Mouse (Mus musculus) erythroblast, adult 5-6 weeks (primary cell): ENCODE measurements around the gene Glt1d1. TPM values are rescaled to one million over a fixed set of nuclear protein-coding genes. Genes with fewer than 3 reads are reported as not detected.
"Not testable (repeated sequence)": the region's sequence is repeated elsewhere in the genome, so short reads cannot be mapped to it uniquely, and the experiment has no call there.

Source experiments
- ATAC-seq: replicated peaks from 2 replicates; pipeline ENCODE4 v1.8.0; 2016; ENCODE audit warnings: moderate number of reproducible peaks, mild to moderate bottlenecking, moderate TSS enrichment, inconsistent platforms; ENCODE audit not compliant: poor library complexity, low FRiP score, severe bottlenecking
- total RNA-seq, 2 experiments: library from RNA; stranded (forward) in 1 of 2; stranded (reverse) in 1 of 2; fragments of 150-400 nt in 1 of 2; fragments of 200-764, 138-1000 nt in 1 of 2; gene quantifications; 2 replicates each; pipeline versions ENCODE4 v1.2.3 to v1.2.4; 2015 to 2017; ENCODE audit warnings: low replicate concordance in 2 of 2

Glt1d1 gene
- total RNA-seq, 2 experiments from 2014 or later: 0.77 to 1.3 TPM

DNA sequence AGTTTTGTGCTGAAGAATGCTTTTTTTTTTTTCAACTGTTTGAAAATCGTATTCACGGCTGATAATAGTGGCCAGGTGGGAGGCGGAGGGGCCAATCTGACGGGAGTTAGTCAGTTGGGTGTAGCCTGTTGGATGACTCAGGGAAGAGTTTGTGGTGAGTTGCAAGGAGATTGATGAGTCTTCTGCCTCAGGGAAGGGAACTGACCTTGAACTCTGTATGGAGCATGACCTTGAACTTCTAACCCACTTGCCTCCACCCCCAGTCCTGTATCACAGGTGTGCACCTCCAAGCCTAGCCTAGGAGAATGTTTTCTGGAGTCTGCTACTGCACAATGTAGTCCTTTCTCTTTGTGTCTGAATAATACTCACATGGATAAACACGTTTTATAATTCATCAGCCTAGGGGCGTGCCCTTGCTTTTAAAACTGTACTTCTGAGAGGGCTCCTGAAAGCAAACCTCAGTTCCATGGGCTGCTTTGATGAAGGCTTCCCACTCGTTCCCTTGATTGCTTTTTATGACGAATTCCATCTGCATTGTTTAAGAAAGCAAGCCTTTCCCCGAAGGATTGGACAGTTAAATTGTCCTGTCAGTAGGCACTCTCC, 56.6 kb downstream of the Glt1d1 start:
- no peak for ATAC-seq

DNA sequence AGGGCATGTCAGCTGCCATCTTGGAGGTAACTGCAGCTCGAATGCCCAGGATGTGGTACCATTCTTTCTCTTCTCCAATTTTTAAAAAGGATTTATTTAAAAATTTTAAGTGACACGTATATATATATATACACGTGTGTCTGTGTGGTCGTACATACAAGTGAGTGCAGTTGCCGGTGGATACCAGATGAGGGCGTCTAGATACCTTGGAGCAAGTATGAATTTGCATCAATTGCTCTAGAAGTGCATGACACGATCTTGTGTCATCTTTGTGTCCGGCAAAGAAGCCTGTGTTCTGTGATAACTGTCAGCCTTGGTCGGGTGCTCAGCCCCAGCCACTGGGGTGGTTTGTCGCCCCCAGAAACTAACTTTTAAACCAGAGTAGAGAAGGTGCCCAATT, 59.0 kb downstream of the Glt1d1 start:
- ATAC-seq: no peak

DNA sequence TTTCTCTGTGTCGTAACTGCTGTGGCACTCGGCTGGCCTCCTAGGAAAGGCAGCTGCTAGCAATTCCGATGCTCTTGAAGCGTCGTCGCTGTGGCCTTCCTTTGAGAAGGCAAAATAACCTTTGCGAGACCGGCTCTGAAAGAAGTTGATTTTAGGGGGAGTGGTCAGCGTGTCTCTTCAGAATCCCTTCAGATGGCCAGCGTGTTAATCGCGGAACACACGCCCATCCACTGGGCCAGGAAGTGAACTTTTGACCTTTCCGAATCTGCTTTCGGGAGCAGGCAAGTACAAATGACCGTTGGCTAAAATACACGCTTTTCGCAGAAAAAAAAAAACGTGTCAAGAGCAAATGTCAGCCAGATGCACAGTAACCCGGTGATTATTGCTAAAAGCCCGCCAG, 59.5 kb downstream of the Glt1d1 start:
- no peak for ATAC-seq

- ATAC-seq: no peak
Measured at GRCm38 (mm10) chr5:127695898-127696297, 63.8 kb downstream of the Glt1d1 start.

- no peak for ATAC-seq
Measured at GRCm38 (mm10) chr5:127696602-127697001, 64.5 kb downstream of the Glt1d1 start.

- ATAC-seq: no peak
Measured at GRCm38 (mm10) chr5:127698525-127698924, 66.5 kb downstream of the Glt1d1 start.

- no peak for ATAC-seq
Measured at GRCm38 (mm10) chr5:127699679-127700078, 67.6 kb downstream of the Glt1d1 start.

- no peak for ATAC-seq
Measured at GRCm38 (mm10) chr5:127700156-127700555, 68.1 kb downstream of the Glt1d1 start.

DNA sequence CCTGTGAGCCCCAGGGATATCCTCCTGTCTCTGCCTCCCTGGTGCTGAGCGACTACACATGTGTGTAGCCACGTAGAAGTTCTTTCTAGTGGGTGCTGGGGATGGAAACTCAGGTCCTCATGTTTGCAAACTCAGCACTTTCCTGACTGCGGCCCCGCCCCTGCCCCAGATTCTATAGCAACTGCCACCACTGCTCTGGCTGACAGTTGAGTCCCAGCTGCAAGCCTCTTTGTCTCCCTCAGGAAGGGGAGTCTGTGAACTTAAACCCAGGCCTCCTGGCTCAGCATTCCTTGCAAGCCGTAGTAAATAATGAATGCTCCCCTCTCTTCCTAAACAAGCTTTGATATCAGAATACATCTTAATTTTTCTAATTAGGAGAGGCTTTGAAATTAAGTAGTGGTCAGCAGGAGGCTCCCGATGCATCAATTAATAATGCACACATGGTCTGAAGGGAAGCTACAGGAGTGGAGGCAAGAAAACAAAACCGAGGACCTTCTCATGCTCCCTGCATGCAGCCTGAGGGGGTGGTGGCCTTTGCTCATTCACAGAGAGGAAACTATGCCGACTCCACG, 71.6 kb downstream of the Glt1d1 start:
- no peak for ATAC-seq

- no peak for ATAC-seq
Measured at GRCm38 (mm10) chr5:127705225-127705624, 73.2 kb downstream of the Glt1d1 start.

DNA sequence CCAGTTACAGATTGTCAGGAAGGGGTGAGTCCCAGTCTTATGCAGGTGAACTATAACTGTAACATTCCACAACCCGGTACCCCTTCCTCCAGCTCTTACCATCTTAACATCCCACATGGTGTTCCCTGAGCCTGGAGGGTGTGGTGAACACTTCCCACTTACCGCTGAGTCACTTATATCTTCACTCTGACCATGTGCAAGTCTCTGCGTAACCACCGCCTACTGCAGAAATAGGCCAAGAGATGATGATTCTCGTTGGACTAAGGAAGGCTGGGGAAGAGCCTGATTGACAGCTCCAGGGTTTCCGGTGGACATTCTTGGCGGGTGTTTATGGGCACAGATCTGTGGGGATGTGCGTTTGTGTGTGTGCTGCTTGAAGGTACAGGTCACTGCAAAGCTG, 73.9 kb downstream of the Glt1d1 start:
- no peak for ATAC-seq

- no peak for ATAC-seq
Measured at GRCm38 (mm10) chr5:127708143-127708542, 76.1 kb downstream of the Glt1d1 start.

DNA sequence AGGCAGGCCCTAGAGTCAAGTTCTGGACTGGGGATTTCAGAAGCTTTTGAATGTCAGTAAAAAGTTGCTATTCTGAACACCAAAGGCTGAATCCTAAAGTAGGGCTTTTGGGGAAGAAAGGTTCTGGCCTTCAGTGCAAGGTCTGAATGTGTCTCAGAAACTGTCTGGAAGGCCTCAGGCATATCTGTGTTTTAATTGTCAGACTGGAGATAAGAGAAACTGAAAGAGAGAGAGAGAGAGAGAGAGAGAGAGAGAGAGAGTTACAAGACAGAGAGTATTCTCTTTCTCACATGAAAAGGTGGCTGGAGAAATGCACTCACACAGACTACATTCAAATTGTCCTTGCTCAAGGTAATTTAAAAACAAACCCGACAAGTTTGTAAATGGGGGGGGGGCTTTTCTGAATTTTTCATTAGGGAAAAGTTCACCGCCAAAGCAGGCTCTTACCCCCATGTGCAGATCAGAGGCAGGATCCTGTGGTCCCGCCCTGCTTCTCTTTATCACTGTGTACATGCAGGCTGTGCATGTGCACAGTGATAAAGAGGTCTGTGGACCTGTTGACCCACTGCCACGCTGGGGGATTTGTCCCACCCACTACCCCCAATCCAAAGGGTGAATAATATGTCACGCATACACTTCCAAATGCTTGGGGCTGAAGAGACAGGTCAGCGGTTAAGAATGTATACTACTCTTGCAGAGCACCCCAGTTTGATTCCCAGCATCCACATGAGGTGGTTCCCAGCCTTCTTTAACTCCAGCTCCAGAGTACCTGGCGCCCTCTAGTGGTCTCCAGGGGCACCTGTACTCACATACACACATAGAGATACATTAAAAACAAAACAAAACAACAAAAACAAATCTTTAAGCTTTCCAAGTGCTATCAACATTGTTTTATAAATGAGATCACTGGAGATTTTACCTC, 83.0 kb downstream of the Glt1d1 start:
- peak; percentile 93 for ATAC-seq

GRCm38 (mm10) chr5:127720591-127721379, 88.7 kb downstream of the Glt1d1 start:
- peak; percentile 99 for ATAC-seq

DNA sequence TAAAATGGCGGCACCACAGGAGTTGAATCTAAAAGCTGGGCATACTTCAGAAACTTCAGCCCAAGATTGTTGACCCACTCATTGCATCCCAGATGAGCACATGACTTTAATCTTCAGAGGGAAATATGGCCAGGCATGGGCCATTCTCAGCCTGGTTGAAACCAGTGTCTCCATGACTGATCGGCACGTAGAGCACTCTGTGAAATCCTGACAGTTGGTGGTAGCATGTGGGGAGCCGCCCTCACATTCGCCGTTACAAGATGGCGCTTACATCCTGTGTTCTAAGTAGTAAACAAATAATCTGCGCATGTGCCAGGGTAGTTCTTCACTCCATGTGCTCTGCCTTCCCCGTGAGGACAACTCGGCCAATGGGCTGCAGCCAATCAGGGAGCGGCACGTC, 90.1 kb downstream of the Glt1d1 start:
- not testable (repeated sequence) for ATAC-seq

GRCm38 (mm10) chr5:127730351-127730750, 98.3 kb downstream of the Glt1d1 start:
- ATAC-seq: no peak

DNA sequence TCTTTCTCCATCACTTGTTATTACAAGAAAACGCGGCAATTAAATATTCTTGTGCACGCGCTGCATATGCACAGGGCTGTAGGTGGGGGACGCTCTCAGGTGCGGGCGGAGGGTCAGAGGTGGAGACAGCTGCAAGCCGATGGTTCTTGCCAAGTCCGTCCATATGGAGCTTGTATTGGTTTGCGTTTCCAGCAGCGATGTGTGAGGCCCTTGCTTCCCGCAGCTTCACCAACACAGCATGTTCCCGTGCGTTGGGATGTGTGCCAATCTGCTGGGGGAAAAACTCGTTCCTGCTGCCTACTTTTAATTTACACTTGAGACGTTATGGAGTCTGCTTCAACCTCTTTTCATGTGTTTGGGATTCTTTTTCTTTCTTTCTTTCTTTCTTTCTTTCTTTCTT, 109.3 kb downstream of the Glt1d1 start:
- ATAC-seq: no peak

DNA sequence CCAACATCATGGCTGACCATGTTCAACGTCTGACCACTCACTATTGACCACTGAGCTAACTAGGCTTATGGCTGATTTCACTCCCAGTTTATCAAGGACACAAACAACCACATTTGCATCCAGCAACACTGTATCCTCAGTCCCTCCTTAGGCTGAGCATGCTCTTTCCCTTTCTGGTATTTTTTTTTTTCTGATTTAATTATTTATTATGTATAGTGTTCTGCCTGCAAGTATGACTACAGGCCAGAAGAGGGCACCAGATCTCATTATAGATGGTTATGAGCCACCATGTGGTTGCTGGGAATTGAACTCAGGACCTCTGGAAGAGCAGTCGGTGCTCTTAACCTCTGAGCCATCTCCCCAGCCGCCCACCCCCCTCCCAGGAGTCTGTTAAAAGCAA, 117.5 kb downstream of the Glt1d1 start:
- ATAC-seq: not testable (repeated sequence)

- ATAC-seq: no peak
Measured at GRCm38 (mm10) chr5:127751262-127751975, 119.4 kb downstream of the Glt1d1 start.

DNA sequence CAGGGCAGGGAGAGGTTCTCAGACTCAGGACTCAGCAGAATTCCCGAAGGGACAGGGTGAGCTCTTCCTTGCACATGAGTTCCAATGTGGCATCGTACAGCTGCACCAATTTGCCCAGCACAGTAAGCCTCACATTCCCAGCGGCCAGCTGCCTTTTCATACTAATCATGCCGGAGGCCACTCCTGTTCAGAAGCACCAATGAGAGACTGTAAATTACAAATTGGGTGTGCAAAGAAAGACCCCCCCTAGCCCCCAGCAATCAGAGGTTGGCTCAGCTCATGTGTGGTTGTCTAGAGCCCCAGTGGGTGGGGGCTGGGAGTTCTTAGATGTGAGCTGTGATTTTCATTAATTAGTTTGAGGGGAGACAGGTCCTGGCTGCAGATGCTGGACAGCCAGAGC, 123.5 kb downstream of the Glt1d1 start:
- no peak for ATAC-seq
